Mouse (Mus musculus) left cerebral cortex, postnatal 14 days (tissue): ENCODE results near the gene Mmgt2. TPM values are rescaled to one million over a fixed set of nuclear protein-coding genes. Genes with fewer than 3 reads are reported as not detected.

ENCODE experiments used
- DNase-seq, 2 experiments: peaks; one replicate each; pipeline ENCODE4 v3.0.0; 2021 to 2022; ENCODE audit warnings: low spot score in 2 of 2, mixed read lengths in 1 of 2
- intact Hi-C: fragments of 180-260 bp; cut with DNase I; formaldehyde crosslinking; loops from one replicate; pipeline ENCODE4 v1.15.1; 2025
- total RNA-seq, 2 experiments: library from RNA; stranded (reverse); gene quantifications; 2 replicates each; pipeline ENCODE4 v1.2.3; 2021

The Mmgt2 gene
- total RNA-seq, 2 experiments from 2014 or later, result 23.4 to 24.2 TPM

DNA sequence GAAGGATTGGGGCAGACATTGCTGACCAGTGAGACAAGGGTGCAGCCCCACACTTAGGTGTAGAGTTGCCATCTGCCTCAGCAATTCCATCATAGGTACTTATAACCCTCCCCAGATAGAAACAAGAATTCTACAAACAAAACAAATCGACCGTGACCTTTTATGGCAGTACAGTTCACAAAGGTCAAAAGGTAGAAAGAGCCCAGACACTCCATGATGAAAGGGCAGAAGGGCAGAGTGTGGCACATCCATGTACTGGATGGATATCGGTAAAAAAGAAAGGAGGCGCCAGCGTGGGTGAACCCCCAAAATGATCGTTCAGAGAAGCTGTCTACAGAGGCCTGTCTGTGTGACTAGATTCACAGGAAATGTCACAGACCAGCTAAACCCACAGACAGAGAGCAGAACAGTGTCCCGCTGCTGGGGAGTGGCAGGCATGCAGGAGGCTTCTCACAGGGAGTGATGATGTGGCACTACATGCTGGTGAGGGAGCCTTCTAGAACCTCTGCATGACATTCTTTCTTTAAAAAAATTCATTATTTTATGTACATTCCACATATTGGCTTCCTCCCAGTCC lies 30.4 kb downstream of the Mmgt2 start:
- intact Hi-C loops, result no loop called here
- DNase-seq, result no peak

DNA sequence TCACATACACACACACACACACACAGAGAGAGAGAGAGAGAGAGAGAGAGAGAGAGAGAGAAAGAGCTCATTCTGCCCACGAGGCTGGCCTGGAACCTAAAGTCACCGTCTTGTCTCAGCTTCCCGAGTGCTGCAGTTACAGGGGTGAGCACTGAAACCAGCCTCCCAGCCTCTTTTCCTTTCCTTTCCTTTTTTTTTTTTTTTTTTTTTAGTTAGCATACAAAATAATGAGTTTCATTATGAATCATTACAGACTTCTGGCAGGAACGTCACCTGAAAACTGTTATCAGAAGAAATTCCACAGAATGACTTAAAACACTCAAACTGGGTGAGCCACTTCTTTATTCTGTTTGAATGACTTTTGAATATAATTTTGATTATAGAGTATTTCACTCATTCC lies 31.5 kb downstream of the Mmgt2 start:
- intact Hi-C loops, result no loop called here
- no peak for DNase-seq

DNA sequence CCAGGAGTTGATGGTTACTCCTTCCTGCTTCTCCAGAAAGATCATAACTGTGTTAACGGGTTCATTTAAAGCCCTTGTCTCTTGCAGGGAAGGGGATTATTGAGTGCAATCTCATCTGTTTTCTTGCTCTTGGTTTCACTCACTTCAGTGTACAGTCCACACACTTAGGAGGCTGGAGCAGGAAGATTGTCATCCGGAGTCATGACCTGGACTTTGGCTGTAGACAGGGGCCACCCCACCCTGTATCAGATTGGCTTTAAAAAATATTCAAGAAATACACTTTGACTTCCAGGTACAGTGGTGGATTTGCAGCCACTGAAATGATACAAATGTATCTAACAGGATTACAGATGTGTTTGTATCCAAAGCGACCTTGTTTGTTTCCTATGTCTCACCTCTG lies 43.1 kb downstream of the Mmgt2 start:
- intact Hi-C loops, result no loop called here
- DNase-seq, result no peak

DNA sequence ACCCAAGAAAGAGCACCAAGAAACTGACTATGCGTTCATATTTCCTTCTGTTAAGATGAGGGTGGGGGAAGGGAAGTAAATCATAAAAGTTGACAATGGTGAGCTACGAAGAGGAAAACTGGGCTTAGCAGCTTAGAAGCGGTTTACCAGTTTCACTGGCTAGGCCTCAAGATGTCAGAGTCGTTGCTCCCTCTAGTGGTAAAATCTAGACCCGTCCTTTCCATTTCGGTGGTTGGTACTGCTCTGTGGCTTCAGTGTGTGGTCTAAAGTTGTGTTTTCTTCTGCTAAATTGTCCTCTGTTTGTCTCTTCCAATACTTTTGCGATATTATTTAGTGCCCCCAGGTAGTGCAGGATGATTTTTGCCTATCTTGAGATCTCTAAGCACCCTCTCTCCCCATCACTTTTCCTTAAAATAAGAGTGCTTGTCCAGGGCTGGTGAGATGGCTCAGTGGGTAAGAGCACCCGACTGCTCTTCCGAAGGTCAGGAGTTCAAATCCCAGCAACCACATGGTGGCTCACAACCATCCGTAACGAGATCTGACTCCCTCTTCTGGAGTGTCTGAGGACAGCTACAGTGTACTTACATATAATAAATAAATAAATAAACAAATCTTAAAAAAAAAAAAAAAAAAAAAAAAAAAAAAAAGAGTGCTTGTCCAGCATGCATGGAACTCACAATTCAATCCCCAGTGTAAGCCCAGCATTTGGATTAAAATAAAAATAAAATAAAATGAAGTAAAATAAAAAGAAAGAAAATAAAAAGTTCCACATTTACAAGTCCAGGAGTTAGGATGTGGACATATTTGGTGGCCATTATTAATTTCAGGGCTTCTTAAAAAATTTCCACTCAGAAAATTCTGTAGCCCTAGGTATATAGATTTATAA lies 45.1 kb downstream of the Mmgt2 start:
- intact Hi-C loops, result no loop called here
- DNase-seq, result peak; percentile 59 to 60

DNA sequence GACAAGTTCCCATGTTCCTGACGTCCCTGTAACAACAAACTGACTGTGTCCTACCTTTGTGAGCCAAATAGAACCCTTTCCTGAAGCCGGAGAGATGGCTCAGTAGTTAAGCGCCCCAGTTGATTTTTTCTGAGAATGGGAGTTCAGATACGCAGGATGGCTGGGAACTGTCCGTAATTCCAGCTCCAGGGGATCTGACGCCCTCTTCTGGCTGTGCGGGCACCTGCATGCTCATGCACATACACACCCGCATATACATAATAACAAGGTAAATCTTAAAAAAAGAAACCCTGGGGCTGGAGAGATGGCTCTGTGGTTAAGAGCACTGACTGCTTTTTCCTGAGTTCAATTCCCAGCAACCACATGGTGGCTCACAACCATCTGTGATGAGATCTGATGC lies 46.7 kb downstream of the Mmgt2 start:
- DNase-seq, result no peak
- intact Hi-C loops, result no loop called here

DNA sequence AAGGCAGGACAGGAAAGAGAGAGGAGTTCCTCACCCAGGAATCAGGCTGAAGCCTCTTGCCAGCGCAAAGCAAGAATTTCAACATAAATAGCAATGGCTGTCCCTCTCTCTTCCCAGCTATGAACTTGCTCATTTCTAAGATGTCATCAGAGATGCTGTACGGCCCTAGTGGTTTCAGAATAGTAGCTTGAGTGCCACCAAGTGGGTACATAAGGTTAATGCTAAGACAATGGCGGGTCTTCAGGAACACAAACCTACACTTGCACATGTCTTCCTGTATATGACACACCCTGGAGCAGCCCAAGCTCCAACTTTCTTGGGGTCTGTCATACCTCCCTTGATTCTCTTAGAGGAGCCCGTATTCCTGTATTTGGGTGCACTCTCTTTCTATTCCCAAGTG lies 51.3 kb downstream of the Mmgt2 start:
- intact Hi-C loops, result no loop called here
- DNase-seq, result no peak

- no peak for DNase-seq
- intact Hi-C loops, result no loop called here
Measured at GRCm38 (mm10) chr11:62701218-62701617, 52.8 kb downstream of the Mmgt2 start.

- intact Hi-C loops, result no loop called here
- DNase-seq, result no peak
Measured at GRCm38 (mm10) chr11:62706141-62706540, 57.7 kb downstream of the Mmgt2 start.

GRCm38 (mm10) chr11:62708252-62708651 lies 59.8 kb downstream of the Mmgt2 start:
- DNase-seq, result no peak
- intact Hi-C loops, result no loop called here

DNA sequence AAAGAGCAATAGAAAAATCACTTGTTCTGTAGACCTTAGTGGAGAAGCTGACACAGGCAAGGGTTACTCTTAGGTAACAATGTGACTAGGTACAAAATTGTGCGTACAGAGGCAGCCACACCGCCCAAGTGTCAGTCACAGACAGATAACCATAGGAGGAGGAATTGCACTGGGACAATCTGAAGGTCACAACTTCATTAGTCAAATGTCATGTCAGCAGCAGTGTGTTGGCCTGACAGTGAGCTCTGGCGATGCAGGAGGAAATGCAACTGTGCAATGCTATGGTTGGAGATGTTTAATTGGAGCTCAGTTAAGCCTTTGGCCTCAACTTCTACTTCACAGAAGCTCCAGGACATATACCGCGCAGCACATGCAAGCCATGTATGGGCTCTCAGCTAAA lies 62.2 kb downstream of the Mmgt2 start:
- DNase-seq, result no peak
- intact Hi-C loops, result no loop called here

Other genes with a start within 250 kb of the Mmgt2 start
- gene Pigl, start 190.2 kb upstream of the Mmgt2 start, total RNA-seq, result 1 to 10 TPM; 6.5 to 7.2 TPM
- 100 to 1,000 TPM; 244 to 270 TPM for gene Ncor1, start 190.1 kb upstream of the Mmgt2 start, total RNA-seq
- 10 to 100 TPM; 37.7 to 45.0 TPM for gene Cenpv, start 109.4 kb upstream of the Mmgt2 start, total RNA-seq
- 1,000 to 10,000 TPM; 1,710 to 1,861 TPM for gene Ubb, start 97.5 kb upstream of the Mmgt2 start, total RNA-seq
- gene Trpv2, start 74.2 kb upstream of the Mmgt2 start, total RNA-seq, result 10 to 100 TPM; 21.9 to 22.2 TPM
- 10 to 100 TPM; 16.4 to 16.8 TPM for gene Lrrc75a, start 141 bp upstream of the Mmgt2 start, total RNA-seq
- 10 to 100 TPM; 15.8 to 16.7 TPM for gene Zfp287, start 83.2 kb downstream of the Mmgt2 start, total RNA-seq
- not detected for gene Gm10428, start 104.4 kb downstream of the Mmgt2 start, total RNA-seq
- gene Zfp286, start 140.8 kb downstream of the Mmgt2 start, total RNA-seq, result 10 to 100 TPM; 20.6 to 23.0 TPM
- gene Trim16, start 171.6 kb downstream of the Mmgt2 start, total RNA-seq, result 1 to 10 TPM; 3.5 to 4.6 TPM
- gene Fbxw10, start 198.4 kb downstream of the Mmgt2 start, total RNA-seq, result under 1 TPM; 0.53 to 0.64 TPM
- 10 to 100 TPM; 23.8 to 23.9 TPM for gene Tvp23b, start 230.8 kb downstream of the Mmgt2 start, total RNA-seq